Mouse (Mus musculus) MEL (cell line): ENCODE results near the gene Trf. TPM values are rescaled to one million over a fixed set of nuclear protein-coding genes. Genes with fewer than 3 reads are reported as not detected.
A peak's percentile ranks its signal among the peaks of the same experiment; 100 is the strongest.

Source experiments
- DNase-seq: peaks from one replicate; pipeline ENCODE4 v3.0.0; 2011; ENCODE audit warnings: low read depth, low spot score
- H3K27ac ChIP-seq: 2 replicates; pipeline ENCODE4 v1.5.1; 2012; ENCODE audit warnings: low read depth, mild to moderate bottlenecking, control low read depth, low read length, moderate library complexity; ENCODE audit not compliant: control insufficient read depth
- H3K27me3 ChIP-seq, 2 experiments: fragments of 150-350 bp in 1 of 2; sonication (generic) in 1 of 2; 2 replicates each; pipeline ENCODE4 v1.6.1; 2012; ENCODE audit warnings: low read length in 2 of 2, mild to moderate bottlenecking in 2 of 2, improper control_type of control experiment in 1 of 2, moderate library complexity in 1 of 2; ENCODE audit not compliant: insufficient read depth in 2 of 2, control insufficient read depth in 1 of 2
- H3K36me3 ChIP-seq, 2 experiments: 2 replicates each; pipeline ENCODE4 v1.6.1; 2012 to 2014; ENCODE audit warnings: low read length in 2 of 2, improper control_type of control experiment in 1 of 2, inconsistent platforms in 1 of 2, mild to moderate bottlenecking in 1 of 2; ENCODE audit not compliant: insufficient read depth in 2 of 2, control insufficient read depth in 1 of 2
- H3K4me1 ChIP-seq, 2 experiments: fragments of 150-350 bp in 1 of 2; sonication (generic) in 1 of 2; 2 replicates each; pipeline ENCODE4 v1.6.1; 2012; ENCODE audit warnings: low read length in 2 of 2, improper control_type of control experiment in 1 of 2, mild to moderate bottlenecking in 1 of 2; ENCODE audit not compliant: insufficient read depth in 2 of 2, control insufficient read depth in 1 of 2
- H3K4me3 ChIP-seq, 2 experiments: fragments of 150-350 bp in 1 of 2; sonication (generic) in 1 of 2; 2 replicates each; pipeline ENCODE4 v1.5.1; 2012; ENCODE audit warnings: low read depth in 2 of 2, low read length in 2 of 2, mild to moderate bottlenecking in 2 of 2, moderate library complexity in 2 of 2, control low read depth in 1 of 2, improper control_type of control experiment in 1 of 2; ENCODE audit not compliant: control insufficient read depth in 1 of 2, insufficient read depth in 1 of 2
- H3K79me2 ChIP-seq: 2 replicates; pipeline ENCODE4 v1.6.1; 2012; ENCODE audit warnings: mild to moderate bottlenecking, low read length, moderate library complexity; ENCODE audit not compliant: control insufficient read depth, poor library complexity, insufficient read depth
- H3K9ac ChIP-seq: 2 replicates; pipeline ENCODE4 v1.6.1; 2012; ENCODE audit warnings: low read depth, mild to moderate bottlenecking, control low read depth, low read length, moderate library complexity; ENCODE audit not compliant: control insufficient read depth, poor library complexity, severe bottlenecking
- H3K9me3 ChIP-seq: fragments of 150-350 bp; sonication (generic); replicated peaks from 2 replicates; pipeline ENCODE4 v1.6.1; 2012; ENCODE audit warnings: mild to moderate bottlenecking, low read length, improper control_type of control experiment, moderate library complexity; ENCODE audit not compliant: insufficient read depth
- BHLHE40 ChIP-seq: IDR thresholded peaks from 2 replicates; pipeline ENCODE4 v1.6.1; 2012; ENCODE audit warnings: low read depth, mild to moderate bottlenecking, inconsistent platforms, low read length, improper control_type of control experiment, borderline replicate concordance
- CHD1 ChIP-seq: IDR thresholded peaks from 2 replicates; pipeline ENCODE4 v1.6.1; 2012; ENCODE audit warnings: low read depth, mild to moderate bottlenecking, inconsistent platforms, low read length, improper control_type of control experiment
- CHD2 ChIP-seq: IDR thresholded peaks from 2 replicates; pipeline ENCODE4 v1.6.1; 2011; ENCODE audit warnings: low read length, improper control_type of control experiment
- CTCF ChIP-seq, 3 experiments: IDR thresholded peaks in 2 of 3; conservative IDR thresholded peaks in 1 of 3; 2 replicates each; pipeline ENCODE4 v1.5.1; 2011 to 2012; ENCODE audit warnings: low read length in 3 of 3, low read depth in 2 of 3, mild to moderate bottlenecking in 2 of 3, improper control_type of control experiment in 1 of 3, inconsistent platforms in 1 of 3, mixed read lengths in 1 of 3, moderate library complexity in 1 of 3; ENCODE audit not compliant: control insufficient read depth in 1 of 3, insufficient read depth in 1 of 3, poor library complexity in 1 of 3, severe bottlenecking in 1 of 3
- E2F4 ChIP-seq: IDR thresholded peaks from 2 replicates; pipeline ENCODE4 v1.6.1; 2011; ENCODE audit warnings: low read depth, low read length, improper control_type of control experiment, borderline replicate concordance
- ELF1 ChIP-seq: IDR thresholded peaks from 2 replicates; pipeline ENCODE4 v1.6.1; 2014; ENCODE audit warnings: low read depth, mild to moderate bottlenecking, inconsistent platforms, low read length, improper control_type of control experiment, moderate library complexity
- EP300 ChIP-seq, 2 experiments: IDR thresholded peaks; 2 replicates each; pipeline ENCODE4 v1.6.1; 2011; ENCODE audit warnings: improper control_type of control experiment in 2 of 2, low read length in 2 of 2, low read depth in 1 of 2, mild to moderate bottlenecking in 1 of 2
- ETS1 ChIP-seq: IDR thresholded peaks from 2 replicates; pipeline ENCODE4 v1.6.1; 2012; ENCODE audit warnings: low read depth, mild to moderate bottlenecking, inconsistent platforms, low read length, improper control_type of control experiment, moderate library complexity
- GABPA ChIP-seq: IDR thresholded peaks from 2 replicates; pipeline ENCODE4 v1.6.1; 2012; ENCODE audit warnings: low read depth, mild to moderate bottlenecking, inconsistent platforms, low read length, improper control_type of control experiment, moderate library complexity
- GATA1 ChIP-seq: IDR thresholded peaks from 2 replicates; pipeline ENCODE4 v1.6.1; 2011; ENCODE audit warnings: low read depth, low read length, improper control_type of control experiment
- HCFC1 ChIP-seq: IDR thresholded peaks from 2 replicates; pipeline ENCODE4 v1.6.1; 2012; ENCODE audit warnings: low read depth, mild to moderate bottlenecking, inconsistent platforms, low read length, improper control_type of control experiment, moderate library complexity
- JUND ChIP-seq: IDR thresholded peaks from 2 replicates; pipeline ENCODE4 v1.6.1; 2011; ENCODE audit warnings: low read depth, mild to moderate bottlenecking, improper control_type of control experiment, low read length
- KAT2A ChIP-seq: conservative IDR thresholded peaks from 2 replicates; pipeline ENCODE4 v1.6.1; 2012; ENCODE audit warnings: low read depth, low read length, improper control_type of control experiment, inconsistent platforms
- MAX ChIP-seq: IDR thresholded peaks from 2 replicates; pipeline ENCODE4 v1.6.1; 2011; ENCODE audit warnings: low read length, improper control_type of control experiment
- MEF2A ChIP-seq: IDR thresholded peaks from 2 replicates; pipeline ENCODE4 v1.6.1; 2014; ENCODE audit warnings: low read depth, mild to moderate bottlenecking, inconsistent platforms, low read length, improper control_type of control experiment; ENCODE audit not compliant: poor library complexity, insufficient replicate concordance, severe bottlenecking; ENCODE audit errors: extremely low read depth
- MXI1 ChIP-seq: IDR thresholded peaks from 2 replicates; pipeline ENCODE4 v1.6.1; 2011; ENCODE audit warnings: mild to moderate bottlenecking, low read depth, low read length, improper control_type of control experiment
- MYB ChIP-seq: IDR thresholded peaks from 2 replicates; pipeline ENCODE4 v1.6.1; 2011; ENCODE audit warnings: mild to moderate bottlenecking, low read depth, low read length, improper control_type of control experiment
- MYC ChIP-seq: IDR thresholded peaks from 2 replicates; pipeline ENCODE4 v1.6.1; 2011; ENCODE audit warnings: low read depth, mild to moderate bottlenecking, low read length, improper control_type of control experiment, moderate library complexity
- NELFE ChIP-seq: IDR thresholded peaks from 2 replicates; pipeline ENCODE4 v1.6.1; 2011; ENCODE audit warnings: low read depth, low read length, improper control_type of control experiment
- NRF1 ChIP-seq: IDR thresholded peaks from 2 replicates; pipeline ENCODE4 v1.6.1; 2014; ENCODE audit warnings: low read depth, mild to moderate bottlenecking, inconsistent platforms, low read length, improper control_type of control experiment, moderate library complexity; ENCODE audit not compliant: poor library complexity, insufficient read depth, severe bottlenecking
- POLR2A ChIP-seq, 2 experiments: IDR thresholded peaks; 2 replicates each; pipeline ENCODE4 v1.6.1; 2011 to 2012; ENCODE audit warnings: low read length in 2 of 2, mild to moderate bottlenecking in 2 of 2, control low read depth in 1 of 2, improper control_type of control experiment in 1 of 2, low read depth in 1 of 2, moderate library complexity in 1 of 2; ENCODE audit not compliant: control insufficient read depth in 1 of 2, insufficient read depth in 1 of 2, poor library complexity in 1 of 2
- POLR2AphosphoS2 ChIP-seq: IDR thresholded peaks from 2 replicates; pipeline ENCODE4 v1.6.1; 2011; ENCODE audit warnings: low read length, improper control_type of control experiment
- POLR2AphosphoS5 ChIP-seq: IDR thresholded peaks from 2 replicates; pipeline ENCODE4 v1.6.1; 2012; ENCODE audit warnings: low read depth, borderline replicate concordance, mild to moderate bottlenecking, inconsistent platforms, low read length, moderate library complexity, mixed read lengths
- RAD21 ChIP-seq: IDR thresholded peaks from 2 replicates; pipeline ENCODE4 v1.6.1; 2011; ENCODE audit warnings: mild to moderate bottlenecking, low read depth, low read length, improper control_type of control experiment
- RCOR1 ChIP-seq: IDR thresholded peaks from 2 replicates; pipeline ENCODE4 v1.6.1; 2012; ENCODE audit warnings: low read depth, mild to moderate bottlenecking, inconsistent platforms, low read length, improper control_type of control experiment
- SIN3A ChIP-seq: IDR thresholded peaks from 2 replicates; pipeline ENCODE4 v1.6.1; 2012; ENCODE audit warnings: low read length, improper control_type of control experiment, inconsistent platforms
- SMC3 ChIP-seq: IDR thresholded peaks from 2 replicates; pipeline ENCODE4 v1.6.1; 2011; ENCODE audit warnings: low read depth, low read length, improper control_type of control experiment
- TAL1 ChIP-seq: IDR thresholded peaks from 2 replicates; pipeline ENCODE4 v1.6.1; 2012; ENCODE audit warnings: mild to moderate bottlenecking, inconsistent platforms, low read length, moderate library complexity, mixed read lengths
- TBP ChIP-seq: IDR thresholded peaks from 2 replicates; pipeline ENCODE4 v1.8.0; 2011; ENCODE audit warnings: low read depth, low read length, improper control_type of control experiment
- TCF12 ChIP-seq: IDR thresholded peaks from 2 replicates; pipeline ENCODE4 v1.6.1; 2014; ENCODE audit warnings: low read depth, mild to moderate bottlenecking, inconsistent platforms, low read length, improper control_type of control experiment, moderate library complexity
- UBTF ChIP-seq: IDR thresholded peaks from 2 replicates; pipeline ENCODE4 v1.6.1; 2012; ENCODE audit warnings: low read depth, mild to moderate bottlenecking, inconsistent platforms, low read length, improper control_type of control experiment, moderate library complexity, borderline replicate concordance; ENCODE audit not compliant: insufficient read depth
- USF1 ChIP-seq: IDR thresholded peaks from 2 replicates; pipeline ENCODE4 v1.6.1; 2014; ENCODE audit warnings: low read depth, mild to moderate bottlenecking, inconsistent platforms, low read length, improper control_type of control experiment, moderate library complexity
- USF2 ChIP-seq, 2 experiments: IDR thresholded peaks; 2 replicates each; pipeline ENCODE4 v1.6.1; 2011 to 2012; ENCODE audit warnings: improper control_type of control experiment in 2 of 2, low read length in 2 of 2, borderline replicate concordance in 1 of 2, inconsistent platforms in 1 of 2, low read depth in 1 of 2, mild to moderate bottlenecking in 1 of 2; ENCODE audit not compliant: insufficient read depth in 1 of 2
- ZC3H11A ChIP-seq: IDR thresholded peaks from 2 replicates; pipeline ENCODE4 v1.6.1; 2012; ENCODE audit warnings: low read depth, mild to moderate bottlenecking, inconsistent platforms, low read length, improper control_type of control experiment
- ZMIZ1 ChIP-seq: IDR thresholded peaks from 2 replicates; pipeline ENCODE4 v1.6.1; 2012; ENCODE audit warnings: low read depth, mild to moderate bottlenecking, inconsistent platforms, low read length, improper control_type of control experiment, moderate library complexity
- ZNF384 ChIP-seq: IDR thresholded peaks from 2 replicates; pipeline ENCODE4 v1.6.1; 2012; ENCODE audit warnings: low read depth, mild to moderate bottlenecking, inconsistent platforms, low read length, improper control_type of control experiment
- polyA plus RNA-seq, 2 experiments: library from polyadenylated mRNA; stranded (reverse) in 1 of 2; unstranded in 1 of 2; fragments of >175 nt in 1 of 2; fragments of >200 nt in 1 of 2; gene quantifications; 2 replicates each; pipeline versions ENCODE4 v1.2.1 to v1.2.4; 2012; ENCODE audit warnings: low replicate concordance in 2 of 2, low read depth in 1 of 2; ENCODE audit not compliant: insufficient read length in 2 of 2, insufficient read depth in 1 of 2, missing spikeins in 1 of 2
- total RNA-seq: library from RNA; depleted of rRNA; stranded (reverse); fragments of 300-350 nt; gene quantifications from 2 replicates; pipeline ENCODE4 v1.2.3, GENCODE M21; 2012

The Trf gene
- total and polyA plus RNA-seq, 3 experiments, result not detected

DNA sequence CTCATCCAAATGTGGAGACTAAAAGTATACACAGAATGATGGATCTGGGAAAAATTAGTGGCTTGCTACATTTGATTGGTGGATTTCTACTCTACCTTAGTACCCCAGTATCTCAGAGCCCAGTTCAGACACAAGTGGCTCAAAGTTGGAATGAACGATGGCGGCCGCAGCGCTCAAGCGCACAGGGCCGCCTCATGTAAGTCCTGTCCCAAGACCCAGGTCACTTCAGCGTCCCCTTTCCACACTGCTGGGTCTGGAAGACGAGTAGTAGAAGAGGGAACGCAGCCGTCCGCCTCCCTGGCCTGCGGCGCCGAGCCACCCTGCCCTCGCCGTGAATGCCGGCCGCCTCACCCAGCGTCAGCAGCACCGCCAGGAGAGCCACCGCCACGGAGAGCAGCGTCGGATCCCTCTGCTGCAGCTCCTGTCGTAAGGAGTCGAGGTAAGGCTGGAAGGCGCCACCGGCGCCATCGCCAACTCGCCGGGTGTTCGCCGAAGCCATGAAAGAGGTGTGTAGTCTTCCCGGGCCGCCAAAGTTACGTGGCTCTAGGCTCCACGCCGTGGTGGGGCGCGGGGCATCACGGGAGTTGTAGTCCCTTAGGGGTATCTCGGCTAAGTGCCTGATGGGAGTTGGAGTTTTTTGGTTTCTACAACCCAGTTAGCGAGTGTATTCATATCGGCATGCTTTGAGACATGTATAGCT, 28.5 kb downstream of the Trf start, which contains the start of gene Srprb:
Gene Srprb (minus strand): TSS at position 577 of the 700 bp plus-strand sequence.
- H3K27ac ChIP-seq, result peak within 1 kb of the TSS; percentile 36
- H3K4me3 ChIP-seq, result peak within 1 kb of the TSS; percentile 91 to 97
- TF ChIP-seq TCF12 (0 out of 2 replicates have a peak, but pooled peaks have one; percentile 23), CTCF (IDR thresholded peaks at IDR 0.05 in 2 of 3, conservative IDR thresholded peaks at IDR 0.05 in 1 of 3; ENCODE audit: control insufficient read depth in 1 of 3, insufficient read depth in 1 of 3, low read depth in 2 of 3, low read length in 3 of 3, poor library complexity in 1 of 3, severe bottlenecking in 1 of 3) (no peak), UBTF (no peak), RAD21 (no peak), GABPA (no peak), TBP (peak; percentile 93), ETS1 (no peak), EP300 (IDR thresholded peaks at IDR 0.05; ENCODE audit: low read depth in 1 of 2, low read length in 2 of 2) (no peak), RCOR1 (no peak), ZMIZ1 (no peak), USF2 (IDR thresholded peaks at IDR 0.05; ENCODE audit: borderline replicate concordance in 1 of 2, insufficient read depth in 1 of 2, low read depth in 1 of 2, low read length in 2 of 2) (no peak), POLR2A (IDR thresholded peaks at IDR 0.05; ENCODE audit: control insufficient read depth in 1 of 2, insufficient read depth in 1 of 2, low read depth in 1 of 2, low read length in 2 of 2, poor library complexity in 1 of 2) (peak; percentile 80 to 88), NELFE (peak; percentile 75), ZNF384 (no peak), USF1 (no peak), SIN3A (peak; percentile 94), ELF1 (no peak), SMC3 (no peak), POLR2AphosphoS2 (peak; percentile 60; the same call in 1 of the 2 replicates), MYC (peak; percentile 94), JUND (no peak), MXI1 (peak; percentile 96), KAT2A (peak; percentile 92), E2F4 (no peak), TAL1 (no peak), MAX (peak; percentile 61; the same call in 1 of the 2 replicates), MYB (no peak), BHLHE40 (no peak), CHD1 (no peak), MEF2A (no peak), ZC3H11A (no peak), POLR2AphosphoS5 (no peak), CHD2 (no peak), NRF1 (no peak), HCFC1 (peak; percentile 100), GATA1 (peak; percentile 57)

More for the DNA sequence above, 28.5 kb downstream of the Trf start, which contains the start of gene Srprb:
- Histone ChIP-seq H3K4me1 (0 out of 4 replicates have a peak, but pooled peaks cover 0 to 8% of the 10 kb centered on the region in 2 experiments), H3K79me2 (peaks cover 14% of the 10 kb centered on the region), H3K27me3 (no peaks in the 10 kb centered on the region), H3K9ac (peak within 1 kb of the TSS; percentile 95), H3K36me3 (peaks cover 7 to 10% of the 10 kb centered on the region in 2 experiments; a peak in 3 of 4 replicates), H3K9me3 (no peaks in the 10 kb centered on the region)
- DNase-seq, result peak; percentile 94
